14 mouse cellular contexts compared by ENCODE assay signal in genomic region chr2:4157396-4157795, GRCm38 (mm10).
"Had no signal": no experiment of that assay in that cellular context is flagged by ENCODE, and none has a peak within 500 bp of the region (broad histone marks: within the 10 kb centered on the region; RNA-seq: fewer than 3 reads in every experiment).

No protein-coding gene starts in this region.

- H3K9ac ChIP-seq: liver, embryonic 14.5 days; lung, embryonic 14.5 days; midbrain, embryonic 15.5 days; neural tube, embryonic 12.5 days; stomach, embryonic 15.5 days had no signal

- H3K27me3 ChIP-seq: midbrain, embryonic 15.5 days; neural tube, embryonic 12.5 days; stomach, embryonic 15.5 days had no signal

- H3K36me3 ChIP-seq: midbrain, embryonic 15.5 days; neural tube, embryonic 12.5 days; stomach, embryonic 15.5 days had no signal

- ATAC-seq: midbrain, embryonic 15.5 days had no signal

- H3K4me3 ChIP-seq: midbrain, embryonic 15.5 days; neural tube, embryonic 12.5 days; stomach, embryonic 15.5 days had no signal

- DNase-seq: lung, adult 18-20 months; lung, embryonic 14.5 days; lung, postnatal 10 days; lung, postnatal 4 days; right cerebral cortex, postnatal 14 days; thymus, adult 2 months; thymus, postnatal 25 days; thymus, postnatal 4 days had no signal

- H3K4me1 ChIP-seq: stomach, embryonic 15.5 days had no signal

- H3K27ac ChIP-seq: liver, embryonic 14.5 days; midbrain, embryonic 15.5 days; neural tube, embryonic 12.5 days; stomach, embryonic 15.5 days; stomach, postnatal 0 days had no signal

- H3K9me3 ChIP-seq: midbrain, embryonic 15.5 days; neural tube, embryonic 12.5 days; stomach, embryonic 15.5 days had no signal

- H3K4me2 ChIP-seq: lung, embryonic 14.5 days; midbrain, embryonic 11.5 days; midbrain, embryonic 15.5 days; neural tube, embryonic 12.5 days; stomach, embryonic 15.5 days had no signal
